Mouse (Mus musculus): ENCODE measurements around the gene Olfr94.
A peak's percentile ranks its signal among the peaks of the same experiment; 100 is the strongest.
"Not testable (repeated sequence)": the region's sequence is repeated elsewhere in the genome, so short reads cannot be mapped to it uniquely, and the experiment has no call there.

Olfr94 gene

GRCm38 (mm10) chr17:37200894-37201293 lies at the start of gene Olfr94:
Gene Olfr94 (minus strand): TSS chr17:37200994.
- DNase-seq = no peak

GRCm38 (mm10) chr17:37250544-37250943 lies 49.8 kb upstream of the Olfr94 start:
- DNase-seq = peak; percentile 16

- no peak for DNase-seq
Observed at GRCm38 (mm10) chr17:37249460-37249859, 48.7 kb upstream of the Olfr94 start.

- DNase-seq = peak; percentile 12
Observed at GRCm38 (mm10) chr17:37246715-37247114, 45.9 kb upstream of the Olfr94 start.

GRCm38 (mm10) chr17:37242198-37242597 lies 41.4 kb upstream of the Olfr94 start:
- DNase-seq = no peak

GRCm38 (mm10) chr17:37237230-37237629 lies 36.4 kb upstream of the Olfr94 start, which contains the start of gene Olfr97:
Gene Olfr97 (minus strand): TSS chr17:37237330.
- DNase-seq = not testable (repeated sequence)

GRCm38 (mm10) chr17:37221879-37222278 lies 21.1 kb upstream of the Olfr94 start:
- DNase-seq = peak; percentile 7

- no peak for DNase-seq
Observed at GRCm38 (mm10) chr17:37219846-37220245, 19.1 kb upstream of the Olfr94 start, which contains the start of gene Olfr96. Gene Olfr96 (plus strand): TSS chr17:37220146.

GRCm38 (mm10) chr17:37218486-37218885 lies 17.7 kb upstream of the Olfr94 start:
- DNase-seq = no peak

- DNase-seq = no peak
Observed at GRCm38 (mm10) chr17:37213018-37213417, 12.2 kb upstream of the Olfr94 start, which contains the start of gene Olfr95. Gene Olfr95 (minus strand): TSS chr17:37213118.

GRCm38 (mm10) chr17:37210884-37211768 lies 10.3 kb upstream of the Olfr94 start:
- DNase-seq = peak; percentile 25

GRCm38 (mm10) chr17:37203917-37204236 lies 3.1 kb upstream of the Olfr94 start:
- no peak for DNase-seq

- DNase-seq = peak; percentile 86
Observed at GRCm38 (mm10) chr17:37203206-37203916, 2.6 kb upstream of the Olfr94 start.

GRCm38 (mm10) chr17:37196845-37197724 lies 3.7 kb downstream of the Olfr94 start:
- peak; percentile 77 for DNase-seq

- DNase-seq = no peak
Observed at GRCm38 (mm10) chr17:37194782-37195181, 6.0 kb downstream of the Olfr94 start.

GRCm38 (mm10) chr17:37193656-37194055 lies 7.1 kb downstream of the Olfr94 start, which contains the start of gene Ubd:
Gene Ubd (plus strand): TSS chr17:37193892.
- DNase-seq = no peak

GRCm38 (mm10) chr17:37193032-37193431 lies 7.8 kb downstream of the Olfr94 start:
- DNase-seq = no peak

- peak; percentile 26 for DNase-seq
Observed at GRCm38 (mm10) chr17:37190711-37191110, 10.1 kb downstream of the Olfr94 start.

GRCm38 (mm10) chr17:37185474-37185873 lies 15.3 kb downstream of the Olfr94 start:
- DNase-seq = no peak

GRCm38 (mm10) chr17:37161394-37161793 lies 39.4 kb downstream of the Olfr94 start, which contains the start of gene Olfr93:
Gene Olfr93 (minus strand): TSS chr17:37161494.
- DNase-seq = no peak

Measured in embryo, embryonic 11 days (tissue).